Mouse (Mus musculus) myocyte (in vitro differentiated cells): ENCODE measurements around the gene D030056L22Rik. TPM values are rescaled to one million over a fixed set of nuclear protein-coding genes. Genes with fewer than 3 reads are reported as not detected.
A peak's percentile ranks its signal among the peaks of the same experiment; 100 is the strongest.

ENCODE experiments used
- H3K27me3 ChIP-seq: one replicate; pipeline ENCODE4 v1.6.1; 2011; ENCODE audit not compliant: control insufficient read depth, insufficient read depth, insufficient read length
- H3K36me3 ChIP-seq: one replicate; pipeline ENCODE4 v1.6.1; 2011; ENCODE audit not compliant: control insufficient read depth, insufficient read depth
- H3K4me2 ChIP-seq: one replicate; pipeline ENCODE4 v1.6.1; 2011; ENCODE audit warnings: low read depth, control low read depth
- H3K4me3 ChIP-seq: one replicate; pipeline ENCODE4 v1.5.1; 2011; ENCODE audit warnings: mild to moderate bottlenecking, control low read depth, moderate library complexity
- H3K79me2 ChIP-seq: one replicate; pipeline ENCODE4 v1.6.1; 2011; ENCODE audit not compliant: control insufficient read depth, insufficient read depth
- H3ac ChIP-seq: one replicate; pipeline ENCODE4 v1.6.1; 2011; ENCODE audit not compliant: control insufficient read depth, insufficient read length
- CEBPB ChIP-seq: IDR thresholded peaks from 2 replicates; pipeline ENCODE4 v1.6.1; 2011; ENCODE audit warnings: mild to moderate bottlenecking, moderate library complexity; ENCODE audit not compliant: poor library complexity, insufficient read depth, severe bottlenecking
- E2F4 ChIP-seq: IDR thresholded peaks from one replicate; pipeline ENCODE4 v1.6.1; 2011; ENCODE audit warnings: mild to moderate bottlenecking, control low read depth, moderate library complexity; ENCODE audit not compliant: insufficient read depth
- MAX ChIP-seq: IDR thresholded peaks from one replicate; pipeline ENCODE4 v1.6.1; 2011; ENCODE audit warnings: low read depth, mild to moderate bottlenecking, control low read depth
- MYOD1 ChIP-seq, 3 experiments: IDR thresholded peaks; one replicate each; pipeline ENCODE4 v1.6.1; 2011; ENCODE audit warnings: control low read depth in 2 of 3, low read depth in 2 of 3, mild to moderate bottlenecking in 2 of 3, moderate library complexity in 1 of 3; ENCODE audit not compliant: insufficient read length in 2 of 3, control insufficient read depth in 1 of 3
- MYOG ChIP-seq, 3 experiments: IDR thresholded peaks; one replicate each; pipeline ENCODE4 v1.6.1; 2011; ENCODE audit warnings: control low read depth in 2 of 3, low read depth in 2 of 3, mild to moderate bottlenecking in 2 of 3; ENCODE audit not compliant: insufficient read length in 2 of 3, control insufficient read depth in 1 of 3, insufficient read depth in 1 of 3
- POLR2A ChIP-seq: IDR thresholded peaks from one replicate; pipeline ENCODE4 v1.6.1; 2011; ENCODE audit warnings: low read depth, mild to moderate bottlenecking, control low read depth, moderate library complexity; ENCODE audit not compliant: insufficient read length
- POLR2AphosphoS2 ChIP-seq: IDR thresholded peaks from one replicate; pipeline ENCODE4 v1.6.1; 2011; ENCODE audit warnings: low read depth, control low read depth; ENCODE audit not compliant: insufficient read length
- REST ChIP-seq: IDR thresholded peaks from one replicate; pipeline ENCODE4 v1.6.1; 2011; ENCODE audit warnings: mild to moderate bottlenecking, control low read depth, moderate library complexity; ENCODE audit not compliant: insufficient read depth, insufficient read length
- SRF ChIP-seq: IDR thresholded peaks from one replicate; pipeline ENCODE4 v1.6.1; 2011; ENCODE audit warnings: low read depth; ENCODE audit not compliant: control insufficient read depth, insufficient read length
- TCF12 ChIP-seq: IDR thresholded peaks from one replicate; pipeline ENCODE4 v1.6.1; 2011; ENCODE audit warnings: mild to moderate bottlenecking, control low read depth; ENCODE audit not compliant: poor library complexity, insufficient read depth, severe bottlenecking
- TCF3 ChIP-seq: IDR thresholded peaks from one replicate; pipeline ENCODE4 v1.6.1; 2011; ENCODE audit warnings: low read depth, control low read depth; ENCODE audit not compliant: insufficient read length
- USF1 ChIP-seq: IDR thresholded peaks from one replicate; pipeline ENCODE4 v1.6.1; 2011; ENCODE audit warnings: low read depth, mild to moderate bottlenecking, control low read depth, moderate library complexity
- polyA plus RNA-seq: library from polyadenylated mRNA; unstranded; fragments of >200 nt; fragmentation: generic; extraction: Trizol; gene quantifications from one replicate; pipeline ENCODE4 v1.2.1, GENCODE M21; 2012; ENCODE audit warnings: missing spikeins

The D030056L22Rik gene
- polyA plus RNA-seq = 10.4 TPM

DNA sequence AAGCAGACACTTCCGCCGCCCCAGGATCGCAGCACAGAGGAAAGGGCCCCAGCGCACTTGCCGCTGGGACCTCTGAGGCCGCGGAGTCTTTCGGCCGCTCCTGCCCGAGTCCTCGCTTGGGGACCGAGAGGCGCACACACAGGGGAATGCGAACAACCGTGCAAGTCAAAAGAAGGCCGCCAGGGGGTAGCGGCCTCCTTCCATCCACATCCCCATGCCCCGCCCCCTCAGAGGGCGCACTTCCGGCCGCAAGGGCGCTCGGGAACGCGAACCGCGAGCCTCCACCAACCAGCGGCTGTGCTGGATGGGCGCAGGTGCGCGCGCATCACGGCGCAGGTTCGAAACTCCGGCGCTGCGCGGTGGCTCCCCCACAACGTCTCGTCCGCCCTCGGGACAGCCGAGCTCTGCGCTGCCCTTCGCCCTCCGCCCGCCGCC lies at the start of gene D030056L22Rik:
Gene D030056L22Rik, plus strand, starts transcription at position 328 of the 435 bp plus-strand sequence.
- peaks cover 38% of the 10 kb centered on the region for H3K79me2 ChIP-seq
- H3K36me3 ChIP-seq = peaks cover 6% of the 10 kb centered on the region
- peak within 1 kb of the TSS; percentile 45 for H3K4me3 ChIP-seq
- H3ac ChIP-seq = peak within 1 kb of the TSS; percentile 11
- TF ChIP-seq POLR2AphosphoS2 (peak; percentile 91), USF1 (no peak), E2F4 (peak; percentile 88), TCF3 (no peak), POLR2A (peak; percentile 89), MYOD1 (IDR thresholded peaks at IDR 0.05; ENCODE audit: control insufficient read depth in 1 of 3, insufficient read length in 2 of 3, low read depth in 2 of 3) (peak in 2 of 3 experiments; percentile 31 to 70), MYOG (IDR thresholded peaks at IDR 0.05; ENCODE audit: control insufficient read depth in 1 of 3, insufficient read depth in 1 of 3, insufficient read length in 2 of 3, low read depth in 2 of 3) (peak in 1 of 3 experiments; percentile 42)
- H3K27me3 ChIP-seq = no peaks in the 10 kb centered on the region
- peak within 1 kb of the TSS; percentile 95 for H3K4me2 ChIP-seq

DNA sequence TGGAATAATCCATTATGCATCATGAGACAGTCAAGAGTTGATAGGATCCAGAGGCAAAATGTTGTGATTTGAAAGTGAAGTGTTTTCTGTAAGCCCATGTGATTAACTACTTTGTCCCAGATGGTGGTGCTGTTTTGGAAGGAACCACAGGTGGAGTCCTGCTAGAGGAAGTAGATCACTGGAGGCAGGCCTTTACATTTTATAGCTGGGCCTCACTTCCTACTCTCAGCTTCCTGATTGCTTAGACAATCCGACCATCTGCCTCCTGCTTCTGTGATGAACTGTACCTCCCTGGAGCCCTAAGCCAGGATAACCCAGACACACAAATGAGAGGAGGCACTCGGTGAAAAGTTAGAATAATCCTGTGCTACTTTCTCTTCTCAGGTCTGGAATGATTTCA lies 49.1 kb upstream of the D030056L22Rik start:
- Histone ChIP-seq H3K4me3 (no peak overlapping the region), H3K27me3 (no peaks in the 10 kb centered on the region), H3K79me2 (no peaks in the 10 kb centered on the region), H3K4me2 (no peak overlapping the region), H3ac (no peak overlapping the region), H3K36me3 (no peaks in the 10 kb centered on the region)
- TF ChIP-seq CEBPB (no peak), MYOD1 (IDR thresholded peaks at IDR 0.05; ENCODE audit: control insufficient read depth in 1 of 3, insufficient read length in 2 of 3, low read depth in 2 of 3) (no peak), POLR2A (no peak), USF1 (no peak), MYOG (IDR thresholded peaks at IDR 0.05; ENCODE audit: control insufficient read depth in 1 of 3, insufficient read depth in 1 of 3, insufficient read length in 2 of 3, low read depth in 2 of 3) (no peak), TCF3 (no peak), E2F4 (no peak), POLR2AphosphoS2 (no peak), TCF12 (no peak), MAX (no peak), REST (no peak), SRF (no peak)

DNA sequence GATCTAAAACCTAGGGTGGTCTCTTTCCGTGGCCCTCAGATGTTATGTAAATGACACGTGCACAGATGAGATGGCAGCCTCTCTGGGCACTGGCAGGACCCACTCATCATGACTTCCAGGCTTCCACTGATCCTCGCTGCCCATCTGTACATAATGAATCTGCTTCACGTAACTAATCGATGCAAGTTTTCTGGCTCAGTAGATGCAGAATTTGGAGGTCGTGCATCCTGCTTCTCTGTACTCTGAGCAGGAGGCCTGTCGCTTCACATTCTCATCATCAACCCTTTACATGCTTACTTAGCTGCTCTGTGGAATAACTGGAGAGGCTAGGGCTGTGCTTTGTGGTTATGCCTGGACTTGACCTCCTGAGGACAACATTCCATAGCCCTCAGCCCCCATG lies 46.0 kb upstream of the D030056L22Rik start:
- Histone ChIP-seq H3K36me3 (no peaks in the 10 kb centered on the region), H3K79me2 (peaks cover 9% of the 10 kb centered on the region), H3K27me3 (no peaks in the 10 kb centered on the region), H3K4me3 (no peak overlapping the region), H3K4me2 (no peak overlapping the region), H3ac (no peak overlapping the region)
- TF ChIP-seq MAX (no peak), TCF3 (no peak), MYOD1 (IDR thresholded peaks at IDR 0.05; ENCODE audit: control insufficient read depth in 1 of 3, insufficient read length in 2 of 3, low read depth in 2 of 3) (no peak)

DNA sequence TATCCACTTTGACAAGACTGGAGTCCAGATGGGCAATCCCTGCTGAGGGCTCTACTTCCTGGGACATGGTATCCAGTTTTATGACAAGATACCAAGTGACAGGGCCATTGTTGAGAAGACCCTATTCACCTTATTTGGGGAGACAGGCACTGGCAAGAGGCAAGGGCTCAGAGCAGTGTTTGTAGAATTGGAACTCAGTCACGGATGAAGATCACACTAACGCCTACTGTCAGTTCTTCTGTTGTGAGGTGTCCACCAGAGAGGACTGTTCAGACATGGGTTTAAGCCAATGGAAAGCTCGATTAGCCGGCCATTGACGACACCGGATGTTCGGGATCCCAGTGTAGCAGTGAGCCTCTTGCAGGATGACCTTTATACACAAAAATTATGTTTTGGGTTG lies 43.4 kb upstream of the D030056L22Rik start:
- Histone ChIP-seq H3K79me2 (peaks cover 35% of the 10 kb centered on the region), H3K4me3 (no peak overlapping the region), H3ac (no peak overlapping the region), H3K4me2 (no peak overlapping the region), H3K27me3 (no peaks in the 10 kb centered on the region), H3K36me3 (no peaks in the 10 kb centered on the region)
- TF ChIP-seq SRF = no peak
- no peak for TF ChIP-seq MYOG (IDR thresholded peaks at IDR 0.05; ENCODE audit: control insufficient read depth in 1 of 3, insufficient read depth in 1 of 3, insufficient read length in 2 of 3, low read depth in 2 of 3)
- no peak for TF ChIP-seq E2F4
- TF ChIP-seq MYOD1 (IDR thresholded peaks at IDR 0.05; ENCODE audit: control insufficient read depth in 1 of 3, insufficient read length in 2 of 3, low read depth in 2 of 3) = no peak
- TF ChIP-seq TCF12 = no peak

DNA sequence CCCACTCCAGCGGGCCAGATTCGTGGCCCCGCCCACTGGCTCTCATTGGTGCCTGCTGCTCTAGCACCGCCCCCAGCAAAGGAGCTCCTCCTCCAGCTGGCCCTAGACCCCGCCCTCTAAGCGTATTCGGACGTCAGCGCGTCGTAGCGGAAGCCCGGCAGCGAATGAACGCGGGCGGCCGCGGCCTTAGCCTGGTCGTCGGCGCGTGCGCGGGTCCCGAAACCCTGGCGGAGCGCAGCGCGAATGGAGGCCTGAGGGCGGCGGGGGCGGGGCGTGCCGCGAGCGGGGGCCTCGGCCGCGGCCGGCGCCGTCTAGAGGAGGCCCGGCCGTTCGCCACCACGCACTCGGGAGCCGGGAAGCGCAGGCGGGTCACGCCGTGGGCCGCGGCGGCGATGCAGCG lies 42.4 kb upstream of the D030056L22Rik start, which contains the start of gene Carnmt1:
Gene Carnmt1, plus strand, starts transcription at position 157 of the 400 bp plus-strand sequence.
- H3K79me2 ChIP-seq = peaks cover 45% of the 10 kb centered on the region
- peak within 1 kb of the TSS; percentile 96 for H3K4me2 ChIP-seq
- H3K36me3 ChIP-seq = no peaks in the 10 kb centered on the region
- TF ChIP-seq POLR2AphosphoS2 (peak; percentile 48), MAX (no peak), REST (no peak), SRF (no peak), POLR2A (peak; percentile 70), MYOG (IDR thresholded peaks at IDR 0.05; ENCODE audit: control insufficient read depth in 1 of 3, insufficient read depth in 1 of 3, insufficient read length in 2 of 3, low read depth in 2 of 3) (no peak), USF1 (no peak), MYOD1 (IDR thresholded peaks at IDR 0.05; ENCODE audit: control insufficient read depth in 1 of 3, insufficient read length in 2 of 3, low read depth in 2 of 3) (no peak), TCF12 (no peak), CEBPB (no peak), TCF3 (no peak), E2F4 (no peak)
- H3K27me3 ChIP-seq = no peaks in the 10 kb centered on the region
- peak within 1 kb of the TSS; percentile 46 for H3K4me3 ChIP-seq
- H3ac ChIP-seq = peak within 1 kb of the TSS; percentile 76
